Mouse (Mus musculus): ENCODE data around the gene Bhlhe41. TPM values are rescaled to one million over a fixed set of nuclear protein-coding genes. Genes with fewer than 3 reads are reported as not detected.

Gene Bhlhe41
- polyA plus RNA-seq, 1 experiment from 2014 or later, result 4.2 TPM

DNA sequence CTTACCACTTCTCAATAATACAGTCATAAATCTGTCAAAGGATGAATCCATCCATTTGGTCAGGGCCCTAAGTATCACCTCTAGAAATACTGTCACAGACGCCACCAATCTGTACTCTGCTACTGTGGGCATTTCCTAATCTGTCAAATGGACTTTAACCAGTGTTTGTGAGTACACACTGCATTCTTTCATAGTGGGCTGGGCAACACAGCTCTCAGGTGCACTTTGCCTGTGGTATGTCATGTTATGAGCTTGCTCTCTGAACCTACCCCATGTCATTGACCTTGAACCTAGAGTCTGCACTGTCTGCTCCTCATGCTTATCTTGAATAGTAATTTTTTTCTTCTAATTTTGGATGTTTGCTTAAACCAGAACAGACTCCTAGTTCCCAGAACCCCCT lies 54.2 kb downstream of the Bhlhe41 start:
- no peak for ATAC-seq (ENCODE audit: insufficient number of reproducible peaks, low FRiP score, low TSS enrichment, low read depth)
- H3K36me3 ChIP-seq, result peaks cover 23% of the 10 kb centered on the region
- no peaks in the 10 kb centered on the region for H3K27me3 ChIP-seq
- no peaks in the 10 kb centered on the region for H3K9me3 ChIP-seq (replicated peaks)
- no peak overlapping the region for H3K9ac ChIP-seq
- peaks cover 5% of the 10 kb centered on the region; the same call in 1 of the 2 replicates for H3K4me1 ChIP-seq
- 93% methylated on average over 1 of the region's 1 CpGs for WGBS
- no peak overlapping the region for H3K4me3 ChIP-seq (replicated peaks)
- H3K27ac ChIP-seq (replicated peaks), result no peak overlapping the region
- no peak overlapping the region for H3K4me2 ChIP-seq (replicated peaks)

DNA sequence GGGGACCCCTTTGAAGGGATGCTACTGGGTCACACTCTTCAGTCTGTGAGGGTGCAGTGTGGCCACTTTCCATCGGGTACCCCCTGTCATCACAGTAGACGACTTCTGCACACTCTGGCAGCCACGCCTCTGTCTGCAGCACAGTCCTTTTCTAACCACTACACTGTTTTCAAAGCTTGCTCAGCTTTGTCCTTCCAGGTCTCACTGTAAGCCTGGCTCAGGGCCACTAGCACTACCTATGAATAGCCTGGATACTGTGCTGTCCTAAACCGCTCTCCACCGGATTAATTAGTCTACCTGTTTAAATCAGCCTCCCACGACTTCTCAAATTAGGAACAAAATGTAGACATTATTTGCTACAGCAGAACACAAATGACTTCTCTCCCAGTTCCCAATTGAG lies 55.3 kb downstream of the Bhlhe41 start:
- H3K4me1 ChIP-seq, result peaks cover 5% of the 10 kb centered on the region; the same call in 1 of the 2 replicates
- H3K4me3 ChIP-seq (replicated peaks), result no peak overlapping the region
- H3K4me2 ChIP-seq (replicated peaks), result no peak overlapping the region
- no peaks in the 10 kb centered on the region for H3K9me3 ChIP-seq (replicated peaks)
- WGBS, result 88% methylated on average over 6 of the region's 6 CpGs
- ATAC-seq (ENCODE audit: insufficient number of reproducible peaks, low FRiP score, low TSS enrichment, low read depth), result no peak
- no peaks in the 10 kb centered on the region for H3K27me3 ChIP-seq
- H3K9ac ChIP-seq, result no peak overlapping the region
- peaks cover 19% of the 10 kb centered on the region for H3K36me3 ChIP-seq
- no peak overlapping the region for H3K27ac ChIP-seq (replicated peaks)

DNA sequence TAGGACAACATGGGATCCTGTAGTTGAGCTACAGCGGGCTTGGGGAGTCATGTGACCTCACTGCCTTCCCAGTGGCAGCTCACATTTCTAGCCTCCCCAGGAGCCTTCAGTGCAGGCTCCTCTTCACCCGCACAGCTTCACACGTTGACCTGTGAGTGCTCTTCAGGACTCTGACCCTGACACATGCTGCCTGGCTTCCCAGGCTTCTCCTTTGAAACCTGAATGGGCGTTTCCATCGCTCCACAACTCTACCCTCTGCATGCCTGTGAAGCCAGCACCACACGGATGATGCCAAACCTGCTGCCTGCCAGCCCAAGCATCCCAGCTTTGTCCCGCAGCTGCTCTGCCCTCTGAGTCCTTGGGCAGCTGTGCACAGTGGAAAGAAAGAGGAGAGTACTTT lies 55.8 kb downstream of the Bhlhe41 start:
- Histone ChIP-seq H3K9me3 (replicated peaks) (no peaks in the 10 kb centered on the region), H3K9ac (no peak overlapping the region), H3K4me1 (peaks cover 5% of the 10 kb centered on the region; the same call in 1 of the 2 replicates), H3K36me3 (peaks cover 19% of the 10 kb centered on the region), H3K4me3 (replicated peaks) (no peak overlapping the region), H3K27me3 (no peaks in the 10 kb centered on the region), H3K4me2 (replicated peaks) (no peak overlapping the region), H3K27ac (replicated peaks) (no peak overlapping the region)
- WGBS, result 80% methylated on average over 7 of the region's 7 CpGs
- ATAC-seq (ENCODE audit: insufficient number of reproducible peaks, low FRiP score, low TSS enrichment, low read depth), result no peak

Other genes with a start within 250 kb of the Bhlhe41 start
- gene Tuba3b, start 249.8 kb downstream of the Bhlhe41 start, polyA plus RNA-seq (2015; fragmentation: Nextera tagmentation; extraction: Ambion mirVana), result not detected in 2 replicates
- 8.7 and 9.5 TPM in 2 replicates for gene Rassf8, start 118.8 kb downstream of the Bhlhe41 start, polyA plus RNA-seq (2015; fragmentation: Nextera tagmentation; extraction: Ambion mirVana)
- gene Sspn, start 66.1 kb upstream of the Bhlhe41 start, polyA plus RNA-seq (2015; fragmentation: Nextera tagmentation; extraction: Ambion mirVana), result 15.8 and 18.5 TPM in 2 replicates

All from embryonic facial prominence, embryonic 15.5 days (tissue).